Mouse (Mus musculus): ENCODE data around the gene Zbtb7a. TPM values are rescaled to one million over a fixed set of nuclear protein-coding genes. Genes with fewer than 3 reads are reported as not detected.

Gene Zbtb7a
- polyA plus RNA-seq, 1 experiment = 28.4 TPM

GRCm38 (mm10) chr10:81135831-81136705 is 1.0 kb downstream of the Zbtb7a start:
- Histone ChIP-seq H3K27ac (replicated peaks; ENCODE audit: low read depth, low read length) (peak overlapping the region; percentile 83), H3K4me3 (ENCODE audit: insufficient read depth, low read depth, low read length) (peak overlapping the region; percentile 96), H3K4me1 (ENCODE audit: control insufficient read depth, insufficient read depth, insufficient read length, low read length) (peaks cover 19% of the 10 kb centered on the region)

- H3K4me3 ChIP-seq (ENCODE audit: insufficient read depth, low read depth, low read length) = peak overlapping the region; percentile 96
- H3K4me1 ChIP-seq (ENCODE audit: control insufficient read depth, insufficient read depth, insufficient read length, low read length) = peaks cover 25% of the 10 kb centered on the region
- H3K27ac ChIP-seq (replicated peaks; ENCODE audit: low read depth, low read length) = peak overlapping the region; percentile 83
Observed at GRCm38 (mm10) chr10:81136706-81137231, 1.7 kb downstream of the Zbtb7a start.

GRCm38 (mm10) chr10:81137252-81138130 is 2.5 kb downstream of the Zbtb7a start:
- H3K4me1 ChIP-seq (ENCODE audit: control insufficient read depth, insufficient read depth, insufficient read length, low read length) = peaks cover 30% of the 10 kb centered on the region
- peak overlapping the region; percentile 92 for H3K27ac ChIP-seq (replicated peaks; ENCODE audit: low read depth, low read length)
- peak overlapping the region; percentile 94 for H3K4me3 ChIP-seq (ENCODE audit: insufficient read depth, low read depth, low read length)

- peaks cover 36% of the 10 kb centered on the region for H3K4me1 ChIP-seq (ENCODE audit: control insufficient read depth, insufficient read depth, insufficient read length, low read length)
- H3K4me3 ChIP-seq (ENCODE audit: insufficient read depth, low read depth, low read length) = peak overlapping the region; percentile 94
Observed at GRCm38 (mm10) chr10:81138131-81138782, 3.2 kb downstream of the Zbtb7a start.

GRCm38 (mm10) chr10:81138821-81139528 is 4.0 kb downstream of the Zbtb7a start:
- H3K4me1 ChIP-seq (ENCODE audit: control insufficient read depth, insufficient read depth, insufficient read length, low read length) = peaks cover 34% of the 10 kb centered on the region
- H3K27ac ChIP-seq (replicated peaks; ENCODE audit: low read depth, low read length) = peak overlapping the region; percentile 82
- peak overlapping the region; percentile 94 for H3K4me3 ChIP-seq (ENCODE audit: insufficient read depth, low read depth, low read length)

More at GRCm38 (mm10) chr10:81138131-81138782, 3.2 kb downstream of the Zbtb7a start:
- H3K27ac ChIP-seq (replicated peaks; ENCODE audit: low read depth, low read length) = peak overlapping the region; percentile 87

GRCm38 (mm10) chr10:81139529-81139846 is 4.5 kb downstream of the Zbtb7a start:
- Histone ChIP-seq H3K27ac (replicated peaks; ENCODE audit: low read depth, low read length) (peak overlapping the region; percentile 82), H3K4me1 (ENCODE audit: control insufficient read depth, insufficient read depth, insufficient read length, low read length) (peaks cover 35% of the 10 kb centered on the region), H3K4me3 (ENCODE audit: insufficient read depth, low read depth, low read length) (peak overlapping the region; percentile 94)

- Histone ChIP-seq H3K27ac (replicated peaks; ENCODE audit: low read depth, low read length) (peak overlapping the region; percentile 82), H3K4me3 (ENCODE audit: insufficient read depth, low read depth, low read length) (peak overlapping the region; percentile 94), H3K4me1 (ENCODE audit: control insufficient read depth, insufficient read depth, insufficient read length, low read length) (peaks cover 32% of the 10 kb centered on the region)
Observed at GRCm38 (mm10) chr10:81140005-81140404, 5.0 kb downstream of the Zbtb7a start.

- Histone ChIP-seq H3K27ac (replicated peaks; ENCODE audit: low read depth, low read length) (peak overlapping the region; percentile 82), H3K4me1 (ENCODE audit: control insufficient read depth, insufficient read depth, insufficient read length, low read length) (peaks cover 37% of the 10 kb centered on the region), H3K4me3 (ENCODE audit: insufficient read depth, low read depth, low read length) (peak overlapping the region; percentile 94)
Observed at GRCm38 (mm10) chr10:81140717-81141454, 5.9 kb downstream of the Zbtb7a start.

GRCm38 (mm10) chr10:81141455-81142210 is 6.6 kb downstream of the Zbtb7a start:
- Histone ChIP-seq H3K4me3 (ENCODE audit: insufficient read depth, low read depth, low read length) (peak overlapping the region; percentile 94; the same call in 1 of the 2 replicates), H3K27ac (replicated peaks; ENCODE audit: low read depth, low read length) (peak overlapping the region; percentile 28)

GRCm38 (mm10) chr10:81142551-81142981 is 7.5 kb downstream of the Zbtb7a start:
- Histone ChIP-seq H3K4me1 (ENCODE audit: control insufficient read depth, insufficient read depth, insufficient read length, low read length) (peaks cover 37% of the 10 kb centered on the region), H3K4me3 (ENCODE audit: insufficient read depth, low read depth, low read length) (no peak overlapping the region), H3K27ac (replicated peaks; ENCODE audit: low read depth, low read length) (peak overlapping the region; percentile 21; the same call in 1 of the 2 replicates)

More at GRCm38 (mm10) chr10:81141455-81142210, 6.6 kb downstream of the Zbtb7a start:
- H3K4me1 ChIP-seq (ENCODE audit: control insufficient read depth, insufficient read depth, insufficient read length, low read length) = peaks cover 37% of the 10 kb centered on the region

GRCm38 (mm10) chr10:81143157-81143633 is 8.2 kb downstream of the Zbtb7a start:
- peak overlapping the region; percentile 21; the same call in 1 of the 2 replicates for H3K27ac ChIP-seq (replicated peaks; ENCODE audit: low read depth, low read length)
- H3K4me3 ChIP-seq (ENCODE audit: insufficient read depth, low read depth, low read length) = no peak overlapping the region
- H3K4me1 ChIP-seq (ENCODE audit: control insufficient read depth, insufficient read depth, insufficient read length, low read length) = peaks cover 37% of the 10 kb centered on the region

- H3K4me1 ChIP-seq (ENCODE audit: control insufficient read depth, insufficient read depth, insufficient read length, low read length) = peaks cover 35% of the 10 kb centered on the region
- H3K27ac ChIP-seq (replicated peaks; ENCODE audit: low read depth, low read length) = no peak overlapping the region
- H3K4me3 ChIP-seq (ENCODE audit: insufficient read depth, low read depth, low read length) = no peak overlapping the region
Observed at GRCm38 (mm10) chr10:81143845-81144437, 8.9 kb downstream of the Zbtb7a start.
